Mouse (Mus musculus) ES-Bruce4 (cell line): Measurements from ENCODE around the gene Vmn1r188.
A peak's percentile ranks its signal among the peaks of the same experiment; 100 is the strongest.

ENCODE experiments used
- CTCF ChIP-seq: IDR thresholded peaks from one replicate; pipeline ENCODE4 v1.8.1; 2011; ENCODE audit warnings: low read depth, low read length
- POLR2A ChIP-seq: IDR thresholded peaks from one replicate; pipeline ENCODE4 v1.8.1; 2011; ENCODE audit warnings: low read length; ENCODE audit not compliant: insufficient read depth

DNA sequence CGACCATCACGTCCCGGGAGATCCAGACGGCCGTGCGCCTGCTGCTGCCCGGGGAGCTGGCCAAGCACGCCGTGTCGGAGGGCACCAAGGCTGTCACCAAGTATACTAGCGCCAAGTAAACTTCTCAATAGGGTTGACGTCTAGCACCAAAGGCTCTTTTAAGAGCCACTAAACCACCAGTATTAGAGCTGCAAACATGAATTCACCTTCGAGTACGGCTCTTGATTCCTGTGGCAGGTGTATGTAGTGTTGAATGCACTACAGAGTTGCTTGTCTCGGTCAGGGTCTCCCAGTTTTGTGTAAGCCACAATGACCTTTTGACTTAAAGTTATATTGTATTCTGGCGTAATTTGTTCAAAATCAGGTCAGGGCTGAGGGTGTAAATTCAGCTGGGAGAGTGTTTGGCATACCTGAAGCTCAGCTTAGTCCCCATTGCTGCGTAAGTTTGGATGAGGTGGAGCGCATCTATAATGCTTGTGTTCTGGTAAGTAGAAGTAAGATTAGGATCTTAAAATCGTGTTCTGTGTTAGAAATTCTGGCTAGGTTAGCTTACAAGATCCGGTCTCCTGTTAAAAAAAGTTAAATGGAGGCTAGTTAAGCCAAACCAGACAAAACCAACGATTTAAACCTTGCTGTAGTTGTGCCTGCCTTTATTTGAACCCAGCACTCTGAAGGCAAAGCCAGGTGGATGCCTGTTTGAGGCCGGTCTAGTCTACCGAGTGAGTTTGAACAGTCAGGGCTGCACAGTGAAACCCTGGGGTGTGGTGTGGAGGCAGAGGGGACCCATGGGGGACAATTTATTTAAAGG is 47.9 kb upstream of the Vmn1r188 start:
- TF ChIP-seq POLR2A: peak; percentile 77
- no peak for TF ChIP-seq CTCF
